Mouse (Mus musculus): ENCODE measurements around the gene Zswim8.

- no peak for TF ChIP-seq CTCF (IDR thresholded peaks at IDR 0.05; ENCODE audit: low read depth, low read length)
- TF ChIP-seq POLR2A (IDR thresholded peaks at IDR 0.05; ENCODE audit: extremely low read depth, insufficient read depth, low read length) = no peak
Measured at GRCm38 (mm10) chr14:20771941-20772340, 64.6 kb downstream of the Zswim8 start.

All from liver, adult 2 months (tissue).